Mouse (Mus musculus): ENCODE measurements around the gene Syne1.

Gene Syne1

DNA sequence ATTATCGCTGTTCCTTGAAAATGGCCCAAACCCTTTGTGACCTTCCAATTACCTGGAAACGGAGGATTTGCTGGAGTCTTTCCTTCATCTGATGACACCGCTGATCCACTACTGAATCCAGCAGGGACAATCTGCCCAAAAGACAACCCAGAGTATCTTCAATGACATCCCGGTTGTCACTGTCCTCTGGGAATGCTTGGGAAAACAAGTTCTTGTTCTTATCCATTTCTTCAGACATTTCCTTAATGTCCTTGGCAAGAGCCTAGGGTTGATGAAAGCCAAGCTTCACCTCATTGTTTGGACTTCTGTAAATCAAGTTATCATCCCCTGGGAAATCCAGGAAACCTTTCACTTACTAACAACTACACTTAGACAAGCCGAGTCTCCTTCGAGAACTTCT lies 398.2 kb downstream of the Syne1 start:
- DNase-seq (ENCODE audit: low spot score in 2 of 2) = no peak

DNA sequence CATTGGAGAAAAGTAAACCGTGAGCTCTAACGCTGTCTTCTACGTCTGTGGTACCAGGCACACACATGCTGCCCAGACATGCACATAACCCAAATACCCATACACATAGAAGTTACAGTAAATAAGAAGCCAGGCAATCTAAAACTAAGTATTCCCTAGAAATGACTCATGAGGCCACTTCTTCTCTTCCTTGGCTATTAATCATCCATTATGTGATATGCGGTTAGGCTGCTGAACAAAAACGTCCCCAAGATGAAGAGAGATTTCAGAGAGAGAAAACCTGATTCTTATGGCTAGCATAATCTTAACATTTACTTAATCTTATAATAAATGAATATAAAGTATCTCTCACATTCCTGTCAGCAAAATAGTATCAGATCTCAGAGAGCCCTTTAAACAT lies 409.8 kb downstream of the Syne1 start:
- DNase-seq (ENCODE audit: low spot score in 2 of 2) = no peak

DNA sequence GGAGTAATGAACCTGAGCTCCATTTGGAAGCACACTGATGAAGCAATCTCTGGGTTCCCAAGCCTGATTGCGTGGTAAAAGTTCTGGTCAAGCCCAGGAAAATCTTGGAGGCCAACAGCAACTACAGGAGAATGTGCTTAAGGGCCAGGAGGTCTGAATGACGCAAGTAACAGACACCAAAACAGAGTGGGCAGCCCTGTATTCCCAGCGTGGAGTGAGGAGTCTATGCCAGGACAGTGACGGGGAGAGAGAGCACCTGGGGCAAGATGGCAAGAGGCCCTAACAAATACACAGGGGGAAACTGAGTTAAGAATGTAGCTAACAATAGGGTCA lies 411.4 kb downstream of the Syne1 start:
- DNase-seq (ENCODE audit: low spot score in 2 of 2) = no peak

DNA sequence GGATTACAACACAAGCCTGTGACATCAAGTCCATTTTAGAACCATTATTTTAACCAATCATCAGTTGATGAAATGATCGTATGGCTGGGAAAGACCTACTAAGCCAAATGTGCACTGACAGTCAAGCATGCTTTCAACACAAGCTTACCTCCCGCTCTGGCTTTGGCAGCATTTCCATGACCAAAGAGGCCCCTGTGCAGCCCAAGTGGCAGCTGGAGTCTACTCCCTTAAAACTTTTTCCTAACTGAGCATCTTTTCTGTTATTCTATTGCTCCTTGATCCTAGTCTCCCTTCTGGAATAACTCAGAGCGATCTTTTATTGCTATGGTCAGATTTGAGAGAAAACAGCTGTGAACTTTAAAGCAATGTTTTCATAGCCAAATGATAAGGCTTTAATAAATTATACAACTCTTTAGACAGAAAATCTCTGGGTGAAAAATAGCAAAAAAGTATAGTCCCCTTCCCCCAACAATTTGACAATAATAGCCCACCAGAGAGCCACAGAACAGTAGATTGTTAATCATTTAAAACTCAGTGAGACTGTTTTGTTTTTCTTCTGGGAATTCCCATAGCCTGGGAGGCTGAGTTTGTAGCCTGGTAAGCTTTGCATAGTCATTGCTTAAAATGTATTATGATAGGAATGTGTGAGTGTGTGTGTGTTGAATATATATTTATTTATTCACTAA lies 411.9 kb downstream of the Syne1 start:
- no peak for DNase-seq (ENCODE audit: low spot score in 2 of 2)

DNA sequence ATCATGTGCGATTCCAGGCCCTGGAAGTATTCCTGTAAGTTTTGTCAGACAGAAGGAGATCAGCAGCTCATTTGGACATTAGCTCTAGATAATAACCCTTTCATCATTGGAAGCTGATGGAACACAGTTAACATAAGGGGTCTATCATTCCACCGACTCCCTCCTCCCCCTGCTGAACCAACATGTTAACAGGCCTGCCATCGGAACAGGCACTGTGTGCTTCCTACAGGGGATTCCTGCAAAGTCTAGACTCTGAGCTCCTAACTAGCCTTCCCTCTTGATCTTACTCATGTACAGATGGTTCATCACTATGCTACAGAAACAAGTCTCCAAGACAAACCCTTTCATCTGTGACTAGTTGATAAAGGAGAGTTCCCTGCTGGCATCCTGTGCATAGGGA lies 419.2 kb downstream of the Syne1 start:
- no peak for DNase-seq (ENCODE audit: low spot score in 2 of 2)

DNA sequence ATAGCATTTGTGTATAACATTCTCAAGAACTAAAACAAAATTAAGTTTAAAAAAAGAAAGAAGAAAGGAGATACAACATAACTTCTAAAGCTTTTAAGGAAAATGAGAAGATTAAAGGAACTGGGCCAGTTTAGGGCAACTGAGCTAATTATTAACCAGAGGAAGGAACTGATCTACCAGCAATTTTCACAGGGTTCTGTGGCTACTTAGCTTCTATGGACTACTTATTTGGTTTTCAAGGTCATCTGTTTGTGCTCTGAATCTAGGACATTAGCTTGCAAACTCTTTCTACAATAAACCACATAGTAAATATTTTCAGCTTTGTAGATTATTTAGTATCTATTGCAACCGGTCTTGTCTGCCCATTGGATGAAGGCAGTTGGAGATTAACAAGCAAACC lies 420.8 kb downstream of the Syne1 start:
- no peak for DNase-seq (ENCODE audit: low spot score in 2 of 2)

DNA sequence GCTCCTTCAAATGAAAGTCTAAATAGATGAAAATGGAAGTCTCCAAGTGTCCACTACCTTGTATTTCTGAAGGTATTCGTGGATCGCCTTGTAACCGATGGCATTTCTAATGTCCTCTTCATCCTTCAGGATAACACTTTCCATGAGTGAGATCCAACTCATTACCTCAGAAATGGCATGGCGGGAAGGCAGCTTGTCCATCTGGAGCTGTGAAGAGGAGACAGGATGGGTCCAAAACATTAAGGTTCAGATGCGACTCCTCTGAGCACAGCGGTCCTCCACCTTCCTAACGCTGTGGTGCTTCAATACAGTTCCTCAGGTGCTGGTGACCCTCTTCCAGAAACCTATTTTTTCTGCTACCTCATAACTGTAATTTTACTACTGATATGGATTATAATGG lies 426.5 kb downstream of the Syne1 start:
- DNase-seq (ENCODE audit: low spot score in 2 of 2) = no peak

DNA sequence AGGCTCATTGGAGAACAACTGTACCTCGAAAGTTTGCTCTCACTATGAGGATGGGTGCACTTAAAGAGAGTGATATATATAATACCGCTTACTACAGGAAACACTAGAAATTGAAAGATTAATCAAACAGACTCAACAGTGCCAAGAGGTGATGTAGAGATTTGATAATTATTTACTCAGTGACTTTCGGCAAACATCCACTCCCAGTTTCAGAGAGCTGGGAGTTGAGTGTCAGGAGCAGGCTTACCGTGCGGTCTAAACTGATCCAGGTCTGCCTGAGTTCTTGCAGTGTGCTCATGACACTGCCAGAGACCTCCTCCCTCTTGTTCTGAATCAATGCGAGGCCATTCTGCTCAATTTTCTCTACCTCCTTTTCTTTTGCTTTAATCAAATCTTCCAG lies 434.6 kb downstream of the Syne1 start:
- DNase-seq (ENCODE audit: low spot score in 2 of 2) = no peak

DNA sequence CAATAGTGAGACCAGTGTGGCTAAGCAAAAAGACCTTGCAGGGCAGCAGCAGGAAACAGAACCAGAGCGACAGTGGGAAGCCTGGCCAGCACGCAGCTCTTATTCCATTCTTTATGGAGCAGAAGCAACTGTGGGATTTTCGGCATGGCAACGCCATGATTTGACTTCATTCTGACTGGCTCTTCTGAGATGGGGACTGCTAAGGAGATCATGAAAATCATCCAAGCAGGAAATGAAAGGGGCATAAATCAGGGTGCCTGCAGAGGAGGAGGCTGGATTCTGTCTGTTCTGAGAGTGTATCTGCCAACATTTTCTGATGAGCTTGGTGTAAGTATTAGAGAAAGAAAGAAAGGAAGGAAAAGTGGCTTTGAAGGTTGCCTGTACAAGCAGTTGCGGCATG lies 435.1 kb downstream of the Syne1 start:
- no peak for DNase-seq (ENCODE audit: low spot score in 2 of 2)

DNA sequence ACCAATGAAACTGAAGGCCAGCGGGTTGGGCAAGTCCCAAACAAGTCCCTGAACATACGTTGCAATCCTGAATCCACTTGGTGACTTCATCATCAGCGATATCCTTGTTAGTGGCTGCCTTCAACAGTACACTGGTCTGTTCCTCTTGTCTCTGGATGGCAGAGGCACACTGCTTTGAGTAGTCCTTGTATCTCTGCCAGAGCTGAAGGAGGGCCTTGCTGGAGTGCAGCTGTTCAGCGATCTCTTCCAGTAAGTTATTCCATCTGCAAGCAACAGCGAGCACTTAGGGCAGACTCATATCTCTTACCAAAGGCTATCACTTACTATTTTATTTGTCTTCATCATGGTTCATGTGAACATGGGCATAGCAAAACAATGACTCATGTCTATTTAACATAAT lies 440.5 kb downstream of the Syne1 start:
- no peak for DNase-seq (ENCODE audit: low spot score in 2 of 2)

DNA sequence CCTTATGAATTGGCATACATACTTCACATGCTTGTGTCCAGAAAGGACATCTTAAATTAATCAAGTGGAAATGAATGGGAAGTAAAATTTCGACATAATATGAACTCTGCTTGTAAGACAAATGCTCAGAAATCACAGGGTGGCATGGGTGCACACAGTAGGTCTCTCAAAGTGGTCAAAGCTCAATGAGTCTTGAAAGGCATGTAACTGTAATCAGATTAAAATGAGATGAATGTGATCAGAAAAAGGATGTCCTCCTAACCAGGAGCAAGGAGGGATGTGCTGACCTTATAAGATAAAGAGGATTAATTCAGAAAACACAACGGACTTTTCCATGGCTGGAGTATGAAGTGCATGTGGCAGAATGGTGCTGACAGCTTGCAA lies 453.5 kb downstream of the Syne1 start:
- no peak for DNase-seq (ENCODE audit: low spot score in 2 of 2)

DNA sequence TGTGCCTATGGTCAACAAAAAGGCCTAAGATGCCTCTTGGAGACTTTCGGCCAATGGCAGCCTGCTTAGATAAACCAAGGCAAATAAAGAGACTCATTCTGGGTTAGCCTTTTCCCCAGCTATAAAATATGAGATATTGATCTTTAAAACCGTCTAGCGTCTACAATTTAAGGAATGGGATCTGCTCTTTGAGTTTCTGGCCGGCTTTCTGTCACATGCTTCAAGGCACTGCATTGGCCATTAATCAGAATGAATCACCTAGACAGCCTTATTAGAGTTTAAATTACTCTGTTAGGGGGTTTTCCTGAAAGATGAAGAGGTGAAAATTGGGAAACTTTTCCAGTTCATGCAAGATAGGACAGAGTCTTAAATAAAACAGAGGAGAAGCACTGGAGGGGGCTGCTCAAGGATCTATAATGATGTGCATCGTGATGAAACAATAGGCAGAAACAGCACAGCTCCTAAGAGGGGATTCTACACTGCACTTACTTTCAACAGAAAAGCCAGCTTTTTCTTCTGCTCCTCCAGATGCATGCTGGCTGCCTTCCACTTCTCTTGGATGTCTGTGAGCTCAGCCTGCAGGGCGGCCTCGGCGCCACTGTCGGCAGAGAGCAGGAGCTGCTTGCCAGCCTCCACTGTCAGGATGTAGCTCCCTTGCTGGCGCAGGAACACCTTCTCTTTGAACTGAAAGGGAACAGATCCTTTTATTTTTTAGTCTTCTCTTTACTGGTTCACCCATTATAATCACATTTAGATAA lies 454.1 kb downstream of the Syne1 start:
- no peak for DNase-seq (ENCODE audit: low spot score in 2 of 2)

DNA sequence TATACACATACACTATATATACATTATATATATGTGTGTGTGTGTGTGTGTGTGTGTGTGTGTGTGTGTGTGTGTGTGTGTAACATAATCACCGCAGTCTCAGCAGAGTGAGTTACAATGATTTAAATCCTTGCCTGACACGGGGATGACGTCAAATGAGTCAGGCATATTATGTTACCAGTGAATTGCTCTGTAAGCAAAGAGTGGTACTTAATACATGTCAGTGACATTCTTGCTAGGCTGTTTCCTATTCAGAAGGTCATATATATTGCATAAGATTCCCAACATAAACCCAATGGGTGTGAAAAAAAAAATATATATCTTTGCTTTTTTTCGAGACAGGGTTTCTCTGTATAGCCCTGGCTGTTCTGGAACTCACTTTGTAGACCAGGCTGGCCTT lies 462.1 kb downstream of the Syne1 start:
- no peak for DNase-seq (ENCODE audit: low spot score in 2 of 2)

DNA sequence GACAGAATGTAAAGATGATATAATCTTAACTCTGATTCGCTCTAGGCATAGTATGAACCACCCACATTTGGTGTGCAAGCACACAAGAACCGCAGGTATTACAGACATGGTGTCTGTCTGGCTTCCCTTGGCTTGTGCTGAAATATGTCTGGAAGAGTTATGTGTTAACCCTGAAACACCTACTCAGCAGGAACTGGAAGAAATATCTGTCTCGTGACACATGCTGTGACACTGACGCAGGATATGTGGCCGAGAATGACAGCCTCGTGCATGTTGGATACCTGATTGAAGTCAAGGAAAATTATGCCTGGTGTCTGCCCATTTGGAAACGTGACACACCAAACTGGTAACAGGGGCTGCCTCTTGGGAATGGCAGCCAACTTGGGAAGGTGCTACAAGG lies 463.9 kb downstream of the Syne1 start:
- DNase-seq (ENCODE audit: low spot score in 2 of 2) = no peak

DNA sequence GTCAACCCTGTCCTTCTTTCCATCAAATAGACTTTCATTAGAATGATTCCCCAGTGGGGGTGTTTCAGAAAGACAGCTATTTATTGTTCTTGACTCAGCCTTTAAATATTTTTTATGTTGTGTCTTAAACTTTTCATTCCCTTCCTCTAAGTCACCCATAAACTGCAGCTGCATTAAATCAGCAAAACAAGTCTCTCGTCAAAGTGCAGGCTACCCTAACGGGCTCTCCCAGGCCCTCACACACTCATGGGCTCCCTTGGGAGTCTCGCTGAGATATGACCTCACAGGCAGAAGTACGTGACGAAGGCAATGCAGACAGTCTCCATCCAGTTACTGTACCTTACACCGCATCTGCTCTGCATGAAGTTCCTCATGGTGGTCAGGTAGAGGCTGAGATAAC lies 465.0 kb downstream of the Syne1 start:
- no peak for DNase-seq (ENCODE audit: low spot score in 2 of 2)

DNA sequence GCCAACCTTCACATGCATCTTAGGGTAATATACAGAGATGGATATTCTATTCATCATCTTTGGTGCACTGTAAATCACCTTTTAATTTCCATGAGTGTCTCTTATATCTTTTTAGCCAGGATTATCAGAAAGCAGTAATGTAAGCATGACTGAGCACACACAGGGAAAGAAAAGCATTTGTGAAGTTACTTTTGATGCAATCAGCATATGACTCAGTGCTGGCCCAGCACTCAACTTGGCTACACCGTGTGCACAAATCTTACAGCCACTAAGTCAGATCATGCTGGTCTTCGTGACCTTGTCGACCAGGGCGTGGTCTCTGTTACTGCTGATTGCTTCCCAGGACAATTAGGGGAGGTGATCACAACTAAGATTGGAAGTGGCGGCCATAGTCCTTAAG lies 465.5 kb downstream of the Syne1 start:
- DNase-seq (ENCODE audit: low spot score in 2 of 2) = no peak

DNA sequence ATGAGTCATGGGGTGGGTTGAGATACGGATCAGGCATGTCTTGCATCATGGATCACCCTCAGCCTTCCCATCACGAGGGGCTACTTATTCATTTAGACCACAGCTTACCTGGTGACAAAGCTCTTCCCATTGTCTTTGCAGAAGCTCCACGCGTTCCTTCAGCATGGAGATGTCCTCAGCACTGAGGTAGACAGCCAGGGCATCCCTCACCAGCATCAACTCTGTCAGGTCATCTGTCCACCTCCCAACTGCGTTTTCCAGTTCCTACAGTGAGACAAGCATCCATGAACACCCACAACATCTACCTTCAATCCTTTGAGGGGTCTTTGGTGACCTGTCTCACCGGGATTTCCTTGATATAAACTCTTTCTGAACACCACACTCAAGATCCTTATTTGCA lies 467.6 kb downstream of the Syne1 start:
- DNase-seq (ENCODE audit: low spot score in 2 of 2) = no peak

DNA sequence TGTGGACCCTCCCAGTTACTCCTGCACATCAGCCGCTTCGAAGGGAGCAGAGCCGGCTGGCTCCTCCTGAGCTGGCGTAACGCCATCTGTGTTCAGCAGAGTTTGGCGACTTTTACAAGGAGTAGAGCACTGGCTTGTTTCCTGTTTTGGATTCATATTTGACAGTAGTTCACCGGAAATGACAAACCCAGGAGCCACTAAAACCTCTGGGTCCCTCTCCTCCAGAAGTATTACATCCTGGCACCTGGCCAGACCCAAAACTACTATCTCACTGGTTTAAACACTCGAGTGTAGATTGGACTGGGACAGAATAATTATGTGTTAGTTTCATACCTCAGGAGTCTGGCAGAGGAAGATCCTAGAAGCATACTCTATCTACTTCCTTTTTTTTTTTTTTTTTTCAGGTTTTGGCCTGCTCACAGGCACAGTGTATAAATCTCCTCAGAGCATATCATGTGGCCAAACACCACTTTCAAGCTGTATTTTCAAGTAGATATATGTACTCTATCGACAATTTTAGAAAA lies 471.3 kb downstream of the Syne1 start:
- no peak for DNase-seq (ENCODE audit: low spot score in 2 of 2)

DNA sequence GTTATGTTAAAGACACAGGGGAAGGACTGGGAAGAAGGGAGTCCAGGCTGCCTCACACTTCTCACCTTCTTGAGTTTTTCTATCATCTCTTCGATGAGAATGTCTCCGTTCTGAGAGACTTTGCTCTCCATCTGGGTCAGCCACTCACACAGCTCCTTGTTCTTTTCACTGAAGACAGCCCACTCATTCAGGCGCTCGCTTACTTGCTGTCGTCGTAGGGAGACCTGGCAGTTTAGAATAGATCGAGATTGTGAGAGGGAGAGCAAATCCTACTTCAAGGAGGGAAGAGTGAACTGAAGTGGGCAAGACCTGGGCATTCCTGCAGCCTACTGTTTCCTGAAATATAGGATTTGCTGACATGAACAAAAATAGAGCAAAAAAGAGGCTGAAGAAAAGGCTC lies 475.6 kb downstream of the Syne1 start:
- DNase-seq (ENCODE audit: low spot score in 2 of 2) = no peak

DNA sequence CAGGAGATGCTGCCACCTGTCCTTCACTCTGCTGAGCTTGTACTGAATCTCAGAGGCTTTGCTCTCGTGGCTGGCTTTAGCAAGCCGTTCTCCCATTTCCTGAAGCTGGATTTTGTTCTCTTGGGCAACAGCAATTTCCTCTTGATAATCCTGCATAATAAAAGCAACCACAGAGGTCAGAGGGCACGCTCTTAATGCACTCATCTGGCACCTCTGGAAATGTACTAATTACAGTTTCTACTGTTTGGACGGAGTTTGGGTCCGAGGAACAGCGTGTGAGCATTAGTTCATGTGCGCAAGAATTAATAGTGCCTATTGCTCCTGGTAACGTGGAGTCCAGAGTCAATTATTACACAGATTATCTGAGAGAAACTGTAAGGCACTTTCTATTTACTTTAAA lies 479.2 kb downstream of the Syne1 start:
- no peak for DNase-seq (ENCODE audit: low spot score in 2 of 2)

DNA sequence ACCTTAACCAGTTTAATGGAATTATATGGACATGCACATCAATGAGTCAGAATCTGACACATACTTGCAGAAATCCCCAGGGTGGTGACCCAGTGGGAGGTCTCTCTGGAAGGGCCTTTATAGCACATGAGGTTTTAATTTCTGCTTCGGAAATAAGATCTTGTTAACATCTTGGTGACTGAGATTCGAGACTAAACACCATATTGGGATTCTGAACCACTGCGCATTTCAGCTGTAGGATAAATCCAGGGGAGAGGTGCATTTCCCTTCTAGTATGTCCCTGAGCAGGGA lies 480.4 kb downstream of the Syne1 start:
- no peak for DNase-seq (ENCODE audit: low spot score in 2 of 2)

DNA sequence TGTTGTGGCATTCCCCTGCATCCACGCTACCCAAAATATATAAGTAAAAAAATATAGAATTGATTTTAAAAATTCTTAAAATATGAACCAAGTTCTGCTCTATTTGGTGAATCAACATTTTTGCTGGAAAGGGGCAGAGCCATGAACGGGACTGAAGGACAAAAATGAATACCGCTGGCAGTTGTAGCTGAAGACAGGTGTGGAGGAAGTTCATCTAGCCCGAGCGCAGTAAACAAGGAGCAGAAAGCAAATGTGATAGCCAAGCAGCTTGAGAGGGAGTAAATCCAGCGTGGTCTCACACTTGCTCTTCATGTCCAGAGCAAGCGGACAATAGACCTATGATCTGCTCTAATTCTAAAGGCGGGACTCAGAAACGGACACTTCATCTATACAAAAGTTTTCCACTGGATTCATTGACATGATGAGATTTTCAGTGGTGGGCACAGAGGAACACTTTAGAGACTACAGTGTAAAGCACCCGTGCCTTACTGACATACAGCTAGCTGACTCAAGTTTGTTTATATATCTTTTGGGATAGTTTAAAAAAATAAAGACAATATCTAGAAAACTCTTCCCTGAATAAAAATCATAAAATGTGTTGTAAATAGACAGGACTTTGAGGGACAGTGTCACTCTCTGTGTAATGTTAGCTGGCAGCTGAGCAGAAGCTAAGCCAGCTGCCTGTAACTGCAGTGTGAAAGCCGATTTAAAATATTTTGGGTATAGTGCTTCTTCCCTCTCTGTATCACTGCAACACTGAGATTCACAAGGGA lies 480.9 kb downstream of the Syne1 start:
- DNase-seq (ENCODE audit: low spot score in 2 of 2) = no peak

DNA sequence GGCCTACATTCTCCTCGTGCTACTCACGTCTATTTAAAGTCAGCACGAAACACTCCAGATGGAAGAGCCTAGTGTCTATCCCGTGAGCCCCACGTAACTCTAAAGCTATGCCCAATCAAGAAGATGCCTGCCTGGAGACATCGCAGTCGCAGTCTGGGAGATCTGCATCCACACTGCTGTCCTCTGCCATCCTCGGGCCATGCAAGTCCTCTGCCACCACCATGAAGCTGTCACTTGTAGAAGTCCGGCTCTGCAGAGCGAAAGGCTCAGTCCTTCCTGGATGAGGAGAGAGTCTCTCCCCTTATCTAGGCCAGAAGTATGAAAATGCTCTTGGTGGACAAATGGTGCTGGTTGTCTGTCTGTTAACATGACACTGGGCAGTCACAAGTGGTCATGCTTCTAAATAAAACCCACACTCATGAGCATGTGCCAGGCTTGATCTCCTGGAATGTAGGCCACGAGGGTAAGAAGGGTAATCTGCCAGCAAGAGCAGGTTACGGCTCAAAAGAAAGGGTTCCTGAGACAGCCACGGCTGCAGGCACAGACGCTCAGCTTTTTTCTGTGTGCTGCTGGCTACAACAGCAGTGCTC lies 482.5 kb downstream of the Syne1 start, which contains the start of gene Gm10097:
TSS of gene Gm10097 (plus strand) at position 517 of the 590 bp plus-strand sequence.
- no peak for DNase-seq (ENCODE audit: low spot score in 2 of 2)

Data from natural killer cell, adult 2 months (primary cell).